ENCODE assay signal across 17 mouse cellular contexts in genomic region chr15:38353371-38353770, GRCm38 (mm10).
DNase-seq lines count a peak whose midpoint lies in the region; TF ChIP-seq lines count a peak whose summit lies in the region.
"Had no signal": no experiment of that assay in that cellular context is flagged by ENCODE, and none has a peak within 500 bp of the region (broad histone marks: within the 10 kb centered on the region; RNA-seq: fewer than 3 reads in every experiment).

No protein-coding gene starts in this region.

- no peaks in the 10 kb centered on the region for H3K36me3 ChIP-seq in kidney, adult 2 months (ENCODE audit: control insufficient read depth, insufficient read depth, low read length)
- H3K36me3 ChIP-seq: embryonic facial prominence, embryonic 13.5 days; embryonic facial prominence, embryonic 15.5 days; forebrain, embryonic 10.5 days; forebrain, embryonic 12.5 days had no signal

- H3K27me3 ChIP-seq in cerebellum, adult 2 months (ENCODE audit: control insufficient read depth, insufficient read depth, low read length), result no peaks in the 10 kb centered on the region
- H3K27me3 ChIP-seq in kidney, adult 2 months (replicated peaks; ENCODE audit: control insufficient read depth, insufficient read depth, low read length), result no peaks in the 10 kb centered on the region; the same call in 1 of the 2 replicates
- H3K27me3 ChIP-seq: embryonic facial prominence, embryonic 13.5 days; embryonic facial prominence, embryonic 15.5 days; forebrain, embryonic 12.5 days had no signal

- no peak for TF ChIP-seq CTCF in cerebellum, adult 2 months (IDR thresholded peaks at IDR 0.05; ENCODE audit: borderline replicate concordance, insufficient read depth, low read depth, low read length)
- TF ChIP-seq CTCF in kidney, adult 2 months (conservative IDR thresholded peaks at IDR 0.05; ENCODE audit: insufficient read depth, insufficient read length, low read depth, low read length), result no peak

- whole genome bisulfite sequencing in cerebellum, adult 2 months, result 13% methylated on average over 4 of the region's 4 CpGs
- 50% methylated on average over 4 of the region's 4 CpGs for WGBS in kidney, adult 2 months

- no peak overlapping the region for H3K4me3 ChIP-seq in cerebellum, adult 2 months (replicated peaks; ENCODE audit: insufficient read depth, low read depth, low read length)
- H3K4me3 ChIP-seq in kidney, adult 2 months (ENCODE audit: insufficient read depth, low read depth, low read length), result no peak overlapping the region
- H3K4me3 ChIP-seq: embryonic facial prominence, embryonic 13.5 days; embryonic facial prominence, embryonic 15.5 days; erythroblast, embryonic 14.5 days; forebrain, embryonic 10.5 days; forebrain, embryonic 12.5 days had no signal

- peaks cover 5% of the 10 kb centered on the region for H3K4me1 ChIP-seq in cerebellum, adult 2 months (ENCODE audit: control insufficient read depth, insufficient read depth, low read length)
- no peaks in the 10 kb centered on the region for H3K4me1 ChIP-seq in kidney, adult 2 months (ENCODE audit: control insufficient read depth, insufficient read depth, low read length)
- H3K4me1 ChIP-seq: embryonic facial prominence, embryonic 15.5 days; forebrain, embryonic 12.5 days had no signal

- no peak for TF ChIP-seq POLR2A in cerebellum, adult 2 months (IDR thresholded peaks at IDR 0.05; ENCODE audit: borderline replicate concordance, insufficient read depth, low read length)
- TF ChIP-seq POLR2A in kidney, adult 2 months (IDR thresholded peaks at IDR 0.05; ENCODE audit: low read depth, low read length), result no peak

- DNase-seq in cerebellum, postnatal 14 days, result peak; percentile 45 to 54
- DNase-seq in cerebellum, adult 2 months, result no peak
- peak; percentile 23 for DNase-seq in kidney, postnatal 10 days
- DNase-seq in kidney, adult 2 months, result no peak
- DNase-seq in kidney, postnatal 36 days, result peak; percentile 8 to 26
- no peak for DNase-seq in kidney, adult 8-10 months
- DNase-seq: adrenal gland, adult 2 months; adrenal gland, postnatal 10 days; adrenal gland, postnatal 25 days; cerebellum, adult 11 months; cerebellum, adult 18-20 months; embryo, embryonic 11 days had no signal

- H3K27ac ChIP-seq in cerebellum, adult 2 months (ENCODE audit: insufficient read depth, low read length), result no peak overlapping the region
- H3K27ac ChIP-seq in kidney, adult 2 months (ENCODE audit: insufficient read depth, low read depth, low read length), result no peak overlapping the region
- H3K27ac ChIP-seq: embryonic facial prominence, embryonic 13.5 days; embryonic facial prominence, embryonic 15.5 days; forebrain, embryonic 10.5 days; forebrain, embryonic 12.5 days had no signal

Comparison
In these comparisons a context has a peak if more than half of its experiments do, and no peak if none do; other contexts are left out.
1. DNase-seq: peak in cerebellum, postnatal 14 days (2 of 2), kidney, postnatal 10 days (single experiment) and kidney, postnatal 36 days (2 of 2); none in cerebellum, adult 2 months (0 of 2), kidney, adult 2 months (single experiment) and kidney, adult 8-10 months (0 of 2).